Mouse (Mus musculus) stomach, postnatal 0 days (tissue): ENCODE measurements around the gene Med28.

Experiments
- CTCF ChIP-seq: IDR thresholded peaks from 2 replicates; pipeline ENCODE4 v1.5.1; 2016; ENCODE audit warnings: antibody characterized with exemption, low read depth, mild to moderate bottlenecking, moderate library complexity
- EP300 ChIP-seq: optimal IDR thresholded peaks from 2 replicates; pipeline ENCODE3; 2016; ENCODE audit warnings: antibody characterized with exemption

DNA sequence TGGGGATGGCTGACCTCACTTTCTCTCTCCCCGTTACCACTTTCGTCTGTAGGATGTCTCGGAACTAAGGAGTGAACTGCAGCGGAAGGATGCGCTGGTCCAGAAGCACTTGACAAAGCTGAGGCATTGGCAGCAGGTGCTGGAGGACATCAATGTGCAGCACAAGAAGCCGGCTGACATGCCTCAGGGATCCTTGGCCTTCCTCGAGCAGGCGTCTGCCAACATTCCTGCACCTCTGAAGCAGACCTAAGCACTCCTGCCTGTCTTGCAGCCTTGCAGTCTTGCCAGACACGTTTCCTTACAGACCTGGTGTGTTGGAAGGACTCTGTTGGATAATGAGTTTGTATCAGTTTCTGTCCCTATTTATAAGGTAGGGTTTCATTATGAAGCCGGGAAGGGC, 5.1 kb downstream of the Med28 start:
- TF ChIP-seq EP300 (no peak), CTCF (no peak)
